Mouse (Mus musculus) lung, embryonic 16.5 days (tissue): ENCODE measurements at regions not wholly inside any gene's neighbourhood (a gene's known extent, or its start where the extent isn't known, plus 50 kb on each side); places are given as distances from the start of the nearest gene placed in this dataset.
"Not testable (repeated sequence)": the region's sequence is repeated elsewhere in the genome, so short reads cannot be mapped to it uniquely, and the experiment has no call there.

ENCODE experiments used
- ATAC-seq: fragments of 200-750 bp; cut with Nextera tagmentation; 2 replicates; pipeline ENCODE4 v1.8.0; 2017; ENCODE audit warnings: low read depth, mild to moderate bottlenecking, moderate library complexity
- H3K27ac ChIP-seq: fragments of 300-500 bp; sonication (generic); 2 replicates; pipeline ENCODE4 v1.5.1; 2014; ENCODE audit warnings: mild to moderate bottlenecking, control low read depth, low read length
- H3K27me3 ChIP-seq: fragments of 300-500 bp; sonication (generic); 2 replicates; pipeline ENCODE4 v1.6.1; 2014; ENCODE audit warnings: low read depth, low read length, mixed read lengths; ENCODE audit not compliant: control insufficient read depth, insufficient read depth
- H3K36me3 ChIP-seq: fragments of 300-500 bp; sonication (generic); 2 replicates; pipeline ENCODE4 v1.6.1; 2014; ENCODE audit warnings: low read length; ENCODE audit not compliant: control insufficient read depth, insufficient read depth
- H3K4me1 ChIP-seq: fragments of 300-500 bp; sonication (generic); replicated peaks from 2 replicates; pipeline ENCODE4 v1.6.1; 2014; ENCODE audit warnings: low read length, mixed read lengths; ENCODE audit not compliant: control insufficient read depth, insufficient read depth
- H3K4me2 ChIP-seq: fragments of 300-500 bp; sonication (generic); 2 replicates; pipeline ENCODE4 v1.6.1; 2014; ENCODE audit warnings: low read depth, low read length, control low read depth
- H3K4me3 ChIP-seq: fragments of 300-500 bp; sonication (generic); 2 replicates; pipeline ENCODE4 v1.5.1; 2014; ENCODE audit warnings: mild to moderate bottlenecking, low read length, control low read depth
- H3K9ac ChIP-seq: fragments of 300-500 bp; sonication (generic); 2 replicates; pipeline ENCODE4 v1.6.1; 2014; ENCODE audit warnings: low read length, control low read depth
- H3K9me3 ChIP-seq: fragments of 300-500 bp; sonication (generic); 2 replicates; pipeline ENCODE4 v1.6.1; 2016; ENCODE audit warnings: low read length; ENCODE audit not compliant: control insufficient read depth
- WGBS: fragments of 180-500 bp; shearing (Covaris S2); extraction: QIAGEN DNeasy Blood & Tissue Kit; methylation state at CpG from one replicate; pipeline ENCODE4 v1.1.7; 2014; 5-methylcytosine and 5-hydroxymethylcytosine counted together

- Histone ChIP-seq H3K4me1 (peaks cover 4% of the 10 kb centered on the region), H3K4me3 (no peak overlapping the region), H3K27me3 (no peaks in the 10 kb centered on the region), H3K9me3 (no peaks in the 10 kb centered on the region), H3K27ac (no peak overlapping the region), H3K9ac (no peak overlapping the region), H3K4me2 (no peak overlapping the region), H3K36me3 (no peaks in the 10 kb centered on the region)
- ATAC-seq, result no peak
- WGBS, result 26% methylated on average over 1 of the region's 1 CpGs
Observed at GRCm38 (mm10) chr2:57185151-57185550, 52.3 kb upstream of the Gpd2 start.

GRCm38 (mm10) chr2:57183108-57183507 is 54.3 kb upstream of the Gpd2 start:
- not testable (repeated sequence) for H3K4me2 ChIP-seq, H3K27ac ChIP-seq, ATAC-seq, H3K4me1 ChIP-seq, H3K27me3 ChIP-seq, H3K9ac ChIP-seq, H3K9me3 ChIP-seq, H3K36me3 ChIP-seq, H3K4me3 ChIP-seq
- 61% methylated on average over 3 of the region's 3 CpGs for WGBS

- peak overlapping the region; percentile 76 for H3K4me3 ChIP-seq
- H3K27me3 ChIP-seq, result no peaks in the 10 kb centered on the region
- no peaks in the 10 kb centered on the region for H3K9me3 ChIP-seq
- H3K9ac ChIP-seq, result peak overlapping the region; percentile 82
- under 1% methylated on average over 37 of the region's 37 CpGs for WGBS
- peak overlapping the region; percentile 96 for H3K27ac ChIP-seq
- H3K4me1 ChIP-seq, result peaks cover 4% of the 10 kb centered on the region
- H3K4me2 ChIP-seq, result peak overlapping the region; percentile 61
- H3K36me3 ChIP-seq, result no peaks in the 10 kb centered on the region
- ATAC-seq, result peak; percentile 98
Observed at GRCm38 (mm10) chr2:57181692-57182541, 55.5 kb upstream of the Gpd2 start.

- H3K4me3 ChIP-seq, result peak overlapping the region; percentile 76
- peak overlapping the region; percentile 82 for H3K9ac ChIP-seq
- H3K4me1 ChIP-seq, result peaks cover 4% of the 10 kb centered on the region
- peak overlapping the region; percentile 61 for H3K4me2 ChIP-seq
- 8% methylated on average over 4 of the region's 4 CpGs for WGBS
- H3K36me3 ChIP-seq, result no peaks in the 10 kb centered on the region
- ATAC-seq, result no peak
- H3K27ac ChIP-seq, result peak overlapping the region; percentile 96
- no peaks in the 10 kb centered on the region for H3K9me3 ChIP-seq
- no peaks in the 10 kb centered on the region for H3K27me3 ChIP-seq
Observed at GRCm38 (mm10) chr2:57181350-57181691, 56.1 kb upstream of the Gpd2 start.

GRCm38 (mm10) chr2:57178056-57178455 is 54.3 kb upstream of the Nr4a2 start:
- H3K9me3 ChIP-seq, result no peaks in the 10 kb centered on the region
- 77% methylated on average over 6 of the region's 6 CpGs for WGBS
- no peaks in the 10 kb centered on the region for H3K27me3 ChIP-seq
- H3K36me3 ChIP-seq, result no peaks in the 10 kb centered on the region
- H3K27ac ChIP-seq, result no peak overlapping the region
- no peak overlapping the region for H3K4me3 ChIP-seq
- peaks cover 4% of the 10 kb centered on the region for H3K4me1 ChIP-seq
- H3K4me2 ChIP-seq, result no peak overlapping the region
- no peak for ATAC-seq
- H3K9ac ChIP-seq, result no peak overlapping the region

- no peak for ATAC-seq
- Histone ChIP-seq H3K4me3 (no peak overlapping the region), H3K27ac (no peak overlapping the region), H3K9ac (no peak overlapping the region), H3K4me1 (peaks cover 4% of the 10 kb centered on the region), H3K9me3 (no peaks in the 10 kb centered on the region), H3K4me2 (no peak overlapping the region), H3K36me3 (no peaks in the 10 kb centered on the region), H3K27me3 (no peaks in the 10 kb centered on the region)
- WGBS, result 76% methylated on average over 7 of the region's 7 CpGs
Observed at GRCm38 (mm10) chr2:57176547-57176946, 52.7 kb upstream of the Nr4a2 start.

DNA sequence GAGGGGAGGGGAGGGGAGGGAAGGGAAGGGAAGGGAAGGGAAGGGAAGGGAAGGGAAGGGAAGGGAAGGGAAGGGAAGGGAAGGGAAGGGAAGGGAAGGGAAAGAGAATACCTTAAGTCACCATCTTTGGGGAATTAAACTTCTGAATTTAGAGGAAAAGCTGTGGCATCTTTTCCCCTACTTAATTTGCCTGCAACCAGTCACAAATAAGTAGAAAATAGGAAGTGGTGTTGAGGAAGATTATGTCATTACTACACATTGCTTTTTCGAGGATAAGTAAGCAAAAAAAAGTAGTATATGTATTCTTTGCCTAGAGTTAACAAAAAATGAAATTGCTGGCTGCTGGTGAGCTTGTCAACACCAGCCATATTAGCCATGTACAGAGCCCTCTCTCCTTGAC is 51.4 kb upstream of the Nr4a2 start:
- 39% methylated on average over 1 of the region's 1 CpGs for WGBS
- no peak for ATAC-seq
- H3K4me3 ChIP-seq, result no peak overlapping the region
- H3K36me3 ChIP-seq, result no peaks in the 10 kb centered on the region
- no peaks in the 10 kb centered on the region for H3K4me1 ChIP-seq
- H3K9ac ChIP-seq, result no peak overlapping the region
- H3K27me3 ChIP-seq, result no peaks in the 10 kb centered on the region
- no peak overlapping the region for H3K27ac ChIP-seq
- no peak overlapping the region for H3K4me2 ChIP-seq
- H3K9me3 ChIP-seq, result no peaks in the 10 kb centered on the region
